Mouse (Mus musculus): ENCODE data around the gene Sox6.

DNA sequence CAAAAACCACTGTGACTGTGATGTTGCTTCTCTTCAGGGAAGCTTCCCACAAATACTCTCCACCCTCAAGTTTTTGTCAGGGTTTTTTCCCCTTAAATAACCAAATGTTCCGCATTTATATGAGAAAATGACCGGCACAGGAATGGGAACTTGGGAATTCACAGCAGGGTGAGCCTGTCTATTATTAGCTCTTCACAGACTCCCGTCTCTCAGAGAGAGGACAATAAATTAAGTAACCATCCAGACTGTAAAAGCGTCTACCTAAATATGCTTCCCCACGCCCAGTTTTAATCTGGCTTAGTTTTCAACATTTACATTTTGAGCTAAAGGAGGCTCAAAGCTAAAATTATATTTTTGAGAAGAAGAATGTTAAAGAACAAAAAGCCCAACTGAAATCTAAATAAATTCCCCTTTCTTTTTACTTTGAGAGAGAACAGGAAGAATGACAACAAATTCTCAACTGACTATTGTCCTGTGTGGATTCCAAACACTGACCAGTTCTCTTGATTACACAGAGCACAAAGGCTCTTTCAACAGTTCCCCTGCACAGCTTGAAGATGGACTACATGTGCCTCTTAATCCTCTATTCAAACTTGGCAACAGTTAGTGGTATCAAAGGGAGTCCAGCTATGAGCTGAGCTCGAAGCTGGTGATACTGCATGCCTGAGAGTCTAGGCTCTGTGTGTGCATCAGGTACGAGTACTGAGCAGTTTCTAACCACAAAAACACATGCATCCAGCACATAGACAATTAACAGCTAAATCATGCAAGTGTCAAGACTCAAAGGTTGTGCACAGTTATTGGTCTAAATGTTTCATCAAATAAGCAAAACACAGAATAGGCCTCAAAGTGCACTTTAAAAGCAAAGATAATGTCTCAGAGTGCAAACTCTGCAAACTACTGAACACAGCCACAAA lies 316.7 kb downstream of the Sox6 start:
- TF ChIP-seq CTCF (IDR thresholded peaks at IDR 0.05; ENCODE audit: borderline replicate concordance, insufficient read depth, low read depth, low read length) (no peak), POLR2A (IDR thresholded peaks at IDR 0.05; ENCODE audit: borderline replicate concordance, insufficient read depth, low read length) (no peak)

Measured in cerebellum, adult 2 months (tissue).